Mouse (Mus musculus): Measurements from ENCODE around the gene 1520401A03Rik. TPM values are rescaled to one million over a fixed set of nuclear protein-coding genes. Genes with fewer than 3 reads are reported as not detected.

1520401A03Rik gene
- total RNA-seq, 2 experiments from 2014 or later: not detected

DNA sequence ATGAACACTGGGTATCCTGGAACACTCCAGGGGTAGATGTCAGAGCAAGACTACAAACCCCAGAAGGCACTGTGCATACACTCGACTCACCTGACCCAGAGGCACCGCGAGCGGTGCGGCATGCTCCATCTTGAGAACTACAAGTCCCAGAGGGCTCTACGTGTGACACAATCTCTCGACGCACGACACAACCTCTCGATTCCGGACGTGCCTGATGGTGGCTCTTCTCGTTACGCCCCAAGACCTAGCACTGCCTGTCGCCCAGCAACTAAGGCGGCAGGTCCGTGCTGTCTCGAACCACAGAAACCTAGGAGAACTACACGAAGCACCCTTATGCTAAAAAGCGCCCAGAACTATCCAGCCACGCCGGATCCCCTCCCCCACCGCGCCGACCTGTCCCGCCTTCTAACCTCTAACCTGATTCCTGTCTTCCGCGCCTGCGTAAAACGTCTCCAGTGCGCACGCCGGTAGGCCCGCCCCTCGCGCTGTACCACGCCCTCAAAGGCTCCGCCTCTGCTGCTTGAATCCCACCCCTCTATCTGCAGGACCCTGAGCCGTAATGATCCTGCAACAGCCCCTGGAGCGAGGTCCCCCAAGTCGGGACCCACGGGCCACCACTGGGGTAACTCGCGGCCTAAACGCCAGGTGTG lies 49.0 kb downstream of the 1520401A03Rik start, which contains the start of the genes Hcfc1r1 and Thoc6:
Gene Hcfc1r1, plus strand, starts transcription at position 173 of the 650 bp plus-strand sequence.
Gene Thoc6, minus strand, starts transcription at position 459 of the 650 bp plus-strand sequence.
- Histone ChIP-seq H3K27ac (peak within 1 kb of the TSS; percentile 93), H3K4me3 (peak within 1 kb of the TSS; percentile 78)
- DNase-seq: peak; percentile 94
- no peak for TF ChIP-seq CTCF (IDR thresholded peaks at IDR 0.05)
- intact Hi-C loops (cut with DNase I): loop anchor here (5.0 kb wide), 1 partner anchor 121 kb away; no protein-coding TSS in a partner anchor

DNA sequence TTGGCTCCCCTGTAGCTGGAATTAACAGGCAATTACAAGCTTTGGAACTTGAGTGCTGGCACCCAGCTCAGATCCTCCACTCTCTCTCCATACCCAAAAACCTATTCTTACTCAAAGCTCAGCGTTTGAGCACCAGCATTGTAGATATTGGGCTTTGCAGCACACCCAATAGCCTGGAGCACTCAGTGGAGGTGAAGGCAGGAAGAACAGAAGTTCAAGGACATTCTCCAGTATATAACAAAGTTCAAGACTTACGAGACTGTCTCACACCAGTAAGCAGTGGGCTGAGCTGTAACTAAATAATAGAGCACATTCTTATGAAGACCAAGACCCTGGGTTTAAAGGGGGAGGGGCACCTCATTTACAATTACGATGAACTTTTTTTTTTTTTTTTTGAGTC lies 49.8 kb downstream of the 1520401A03Rik start:
- DNase-seq: no peak
- H3K27ac ChIP-seq: peak overlapping the region; percentile 93
- TF ChIP-seq CTCF (IDR thresholded peaks at IDR 0.05): no peak
- intact Hi-C loops (cut with DNase I): loop anchor here (5.0 kb wide), 1 partner anchor 120 kb away; no protein-coding TSS in a partner anchor
- peak overlapping the region; percentile 78 for H3K4me3 ChIP-seq

DNA sequence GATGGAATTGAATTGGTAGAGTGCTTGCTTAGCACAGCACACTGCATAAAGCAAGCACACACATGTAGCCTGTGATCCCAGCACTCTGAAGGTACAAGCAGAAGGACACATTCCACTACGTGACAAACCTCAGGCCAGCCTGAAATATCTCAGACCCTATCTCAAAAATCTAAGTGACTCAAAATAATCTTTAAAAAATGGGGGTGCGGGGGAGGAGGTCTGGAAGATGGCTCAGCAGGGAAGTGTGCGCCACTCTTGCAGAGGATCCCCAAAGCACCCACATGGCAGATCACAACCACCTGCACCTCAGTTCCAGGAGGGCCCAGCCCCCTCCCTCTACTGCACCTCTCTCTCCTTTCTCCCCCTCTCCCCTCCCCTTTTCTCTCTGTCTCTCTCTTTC lies 51.1 kb downstream of the 1520401A03Rik start:
- no peak for TF ChIP-seq CTCF (IDR thresholded peaks at IDR 0.05)
- Histone ChIP-seq H3K4me3 (no peak overlapping the region), H3K27ac (no peak overlapping the region)
- DNase-seq: no peak
- intact Hi-C loops (cut with DNase I): loop anchor here (5.0 kb wide), 1 partner anchor 119 kb away; no protein-coding TSS in a partner anchor

DNA sequence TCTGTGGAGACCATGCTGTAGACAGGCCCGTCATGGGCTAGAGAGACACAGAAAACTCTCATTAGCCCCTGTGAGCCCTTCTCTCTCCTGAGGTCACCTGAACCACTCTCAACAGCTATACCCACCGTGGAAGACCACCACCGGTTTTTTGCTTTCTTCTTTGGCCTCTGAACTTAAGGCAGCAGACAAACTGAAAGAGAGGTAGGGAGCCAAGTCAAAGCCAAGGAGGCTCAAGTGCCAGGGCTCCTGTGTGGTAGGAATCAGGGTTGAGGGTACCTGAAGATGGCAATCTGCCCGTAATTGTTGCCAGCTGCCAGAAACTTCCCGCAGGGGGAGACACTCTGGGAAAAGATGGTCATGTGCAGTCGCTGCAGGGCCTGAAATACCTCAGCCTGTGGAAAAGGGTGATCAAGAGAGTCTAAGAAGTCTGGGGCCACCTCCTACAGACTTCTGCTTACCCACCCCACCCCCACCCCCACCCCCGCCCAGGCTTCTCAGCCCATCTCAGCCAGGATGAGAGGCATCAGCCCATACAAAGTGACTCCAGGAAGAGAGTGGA lies 52.0 kb downstream of the 1520401A03Rik start:
- no peak overlapping the region for H3K4me3 ChIP-seq
- H3K27ac ChIP-seq: no peak overlapping the region
- TF ChIP-seq CTCF (IDR thresholded peaks at IDR 0.05): no peak
- no peak for DNase-seq
- intact Hi-C loops (cut with DNase I): loop anchor here (5.0 kb wide), 1 partner anchor 118 kb away; no protein-coding TSS in a partner anchor

DNA sequence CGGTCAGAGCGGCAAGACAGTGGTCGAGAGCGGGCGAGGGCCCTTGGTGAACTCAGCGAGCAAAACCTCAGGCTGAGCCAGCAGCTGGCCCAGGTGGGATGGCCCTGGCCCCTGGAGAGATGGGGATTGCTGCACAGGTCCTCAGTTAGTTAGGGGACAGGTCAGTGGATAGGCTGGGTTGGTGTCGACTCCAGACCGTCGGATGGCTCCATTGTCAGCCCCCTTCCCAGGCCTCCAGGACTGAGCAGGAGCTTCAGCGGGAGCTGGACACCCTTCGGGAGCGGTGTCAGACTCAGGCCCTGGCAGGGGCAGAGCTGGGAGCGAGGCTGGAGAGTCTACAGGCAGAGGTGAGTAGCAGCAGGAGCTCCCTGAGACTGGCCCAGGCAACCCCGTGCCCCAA lies 57.1 kb downstream of the 1520401A03Rik start:
- Histone ChIP-seq H3K4me3 (no peak overlapping the region), H3K27ac (no peak overlapping the region)
- intact Hi-C loops (cut with DNase I): no loop called here
- no peak for DNase-seq
- TF ChIP-seq CTCF (IDR thresholded peaks at IDR 0.05): no peak

DNA sequence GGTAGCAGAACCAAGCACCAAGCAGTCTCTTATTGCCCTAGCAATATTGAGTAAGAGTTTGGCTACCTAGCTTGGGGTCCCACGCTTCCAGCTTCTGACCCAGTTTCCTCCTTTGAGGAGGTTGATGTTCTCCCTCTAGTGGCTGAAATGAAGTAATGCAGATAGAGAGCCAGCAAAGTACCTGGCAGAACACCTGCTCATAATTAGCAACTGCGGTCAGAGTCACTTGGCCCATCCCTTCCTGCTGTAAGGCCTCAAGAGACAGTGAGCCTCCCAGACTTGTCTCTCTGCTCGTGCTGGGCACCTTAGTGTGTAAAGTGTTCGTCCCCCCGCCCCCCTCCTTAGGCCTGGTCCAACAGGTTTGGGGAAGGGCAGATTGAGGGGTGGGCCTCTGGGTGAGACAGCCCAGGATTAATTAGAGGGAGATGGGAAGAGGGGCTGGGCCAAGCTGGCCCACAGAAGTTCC lies 58.0 kb downstream of the 1520401A03Rik start:
- Histone ChIP-seq H3K4me3 (no peak overlapping the region), H3K27ac (no peak overlapping the region)
- intact Hi-C loops (cut with DNase I): no loop called here
- TF ChIP-seq CTCF (IDR thresholded peaks at IDR 0.05): peak; percentile 77
- no peak for DNase-seq

DNA sequence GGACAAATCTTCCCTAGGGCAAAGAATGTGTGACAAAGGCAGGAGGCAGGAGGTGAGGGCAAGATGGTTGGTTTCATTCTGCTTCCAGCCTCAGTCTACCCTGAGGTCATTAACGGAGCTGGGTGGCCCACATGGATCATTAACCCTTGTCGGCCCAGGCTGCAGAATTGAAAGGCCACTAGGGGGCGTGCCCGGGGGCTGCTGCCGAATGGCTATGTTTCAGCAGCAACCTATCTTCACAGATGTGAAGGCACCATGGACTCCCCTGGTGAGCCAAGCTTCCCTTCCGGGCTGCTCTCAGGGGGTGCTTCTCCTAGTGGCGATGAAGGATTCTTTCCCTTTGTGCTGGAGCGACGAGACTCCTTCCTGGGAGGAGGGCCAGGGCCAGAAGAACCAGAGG lies 61.1 kb downstream of the 1520401A03Rik start:
- TF ChIP-seq CTCF (IDR thresholded peaks at IDR 0.05): peak; percentile 60
- Histone ChIP-seq H3K27ac (no peak overlapping the region), H3K4me3 (no peak overlapping the region)
- no peak for DNase-seq
- intact Hi-C loops (cut with DNase I): loop anchor here (2.0 kb wide), 1 partner anchor 45 kb away; no protein-coding TSS in a partner anchor

DNA sequence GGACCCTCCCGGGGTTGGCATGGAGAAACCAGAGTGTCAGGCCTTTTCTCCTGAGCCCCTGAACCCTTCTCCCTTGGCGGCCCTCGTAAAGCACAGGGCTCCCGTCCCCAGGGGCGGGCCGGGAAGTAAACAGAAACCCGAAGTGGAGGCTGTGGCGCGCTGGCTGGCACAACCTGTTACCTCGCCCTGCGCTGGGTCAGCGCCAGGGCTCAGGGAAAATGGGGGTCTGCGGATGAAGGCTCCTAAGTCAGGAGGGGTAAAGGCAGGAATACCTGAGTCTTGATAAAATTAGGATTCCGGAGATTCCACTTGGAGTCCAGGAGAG lies 61.7 kb downstream of the 1520401A03Rik start:
- H3K4me3 ChIP-seq: peak overlapping the region; percentile 28
- DNase-seq: no peak
- intact Hi-C loops (cut with DNase I): loop anchor here (2.0 kb wide), 1 partner anchor 46 kb away; no protein-coding TSS in a partner anchor

DNA sequence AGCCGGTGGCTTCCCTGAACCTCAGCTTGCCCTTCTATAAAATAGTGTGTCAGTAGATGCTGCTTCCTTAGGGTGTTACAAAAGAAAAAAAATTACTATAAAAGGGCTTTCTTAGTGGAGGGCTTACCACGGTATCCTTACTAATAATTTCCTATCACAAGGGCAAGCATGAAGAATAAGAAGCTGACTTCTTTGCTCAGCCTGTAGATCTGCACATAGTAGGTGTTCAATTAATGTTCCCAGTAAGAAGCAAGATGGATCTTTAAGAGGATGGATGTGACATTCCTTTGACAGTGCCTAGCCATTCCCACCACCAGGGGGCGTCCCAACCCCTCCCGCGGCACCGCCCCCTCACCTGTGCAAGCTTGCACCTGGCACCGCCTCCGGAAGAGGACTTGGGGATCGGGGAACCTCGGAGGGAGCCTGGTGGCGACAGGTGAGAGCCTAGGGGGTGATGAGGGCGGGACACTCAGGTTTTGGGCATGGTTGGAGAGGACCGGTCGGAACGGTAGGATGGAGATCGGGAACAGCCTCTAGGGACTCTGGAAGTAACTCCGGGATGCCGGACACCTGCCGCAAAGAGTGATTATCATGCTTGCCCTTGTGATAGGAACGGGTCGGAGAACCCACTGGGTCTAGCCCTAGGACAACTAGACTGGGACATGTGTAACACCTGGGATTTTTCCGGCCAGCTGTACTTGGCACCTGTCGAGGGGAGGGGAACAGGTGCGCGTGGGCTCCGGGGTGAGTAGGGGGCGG lies 62.3 kb downstream of the 1520401A03Rik start, which contains the start of gene Bicdl2:
Gene Bicdl2, plus strand, starts transcription at position 390 of the 759 bp plus-strand sequence.
- intact Hi-C loops (cut with DNase I): loop anchor here (2.0 kb wide), 1 partner anchor 47 kb away; no protein-coding TSS in a partner anchor
- TF ChIP-seq CTCF (IDR thresholded peaks at IDR 0.05): peak; percentile 82
- DNase-seq: peak; percentile 54
- H3K4me3 ChIP-seq: peak within 1 kb of the TSS; percentile 28
- no peak within 1 kb of the TSS for H3K27ac ChIP-seq

More for the DNA sequence above, 61.7 kb downstream of the 1520401A03Rik start:
- no peak overlapping the region for H3K27ac ChIP-seq
- TF ChIP-seq CTCF (IDR thresholded peaks at IDR 0.05): no peak

DNA sequence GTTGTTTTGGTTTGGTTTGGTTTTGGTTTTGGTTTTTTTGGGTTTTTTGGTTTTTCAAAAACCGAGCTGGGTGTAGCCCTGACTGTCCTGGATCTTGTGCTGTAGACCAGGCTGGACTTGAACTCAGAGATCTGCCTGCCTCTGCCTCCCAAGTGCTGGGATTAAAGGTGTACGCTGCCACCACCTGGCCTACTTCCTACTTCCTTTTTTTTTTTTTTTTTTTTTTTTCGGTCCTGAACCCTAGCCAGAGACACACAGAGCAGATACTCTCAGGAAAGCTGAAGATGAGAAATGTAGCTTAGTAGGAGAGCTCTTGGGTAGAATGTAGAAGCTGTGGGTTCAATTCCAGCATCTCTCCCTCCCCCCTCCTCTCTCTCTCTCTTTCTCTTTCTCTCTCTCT lies 64.1 kb downstream of the 1520401A03Rik start:
- no peak overlapping the region for H3K27ac ChIP-seq
- H3K4me3 ChIP-seq: no peak overlapping the region
- intact Hi-C loops (cut with DNase I): no loop called here
- no peak for DNase-seq
- no peak for TF ChIP-seq CTCF (IDR thresholded peaks at IDR 0.05)

Other genes with a start within 250 kb of the 1520401A03Rik start
- not detected for gene Vmn2r117, start 243.1 kb downstream of the 1520401A03Rik start, total RNA-seq (2021)
- gene Zfp213, start 158.5 kb downstream of the 1520401A03Rik start, total RNA-seq (2021): 1 to 10 TPM; 2.0 to 3.3 TPM
- gene Zfp13, start 123.3 kb downstream of the 1520401A03Rik start, total RNA-seq (2021): 1 to 10 TPM; 1.5 to 2.1 TPM
- gene Zscan10, start 121.9 kb downstream of the 1520401A03Rik start, total RNA-seq (2021): not detected
- under 1 TPM in 1 of 2 experiments, not detected in 1; 0.06 TPM for gene Mmp25, start 77.5 kb downstream of the 1520401A03Rik start, total RNA-seq (2021)
- gene Bicdl2, start 62.3 kb downstream of the 1520401A03Rik start, total RNA-seq (2021): not detected
- gene Hcfc1r1, start 49.2 kb downstream of the 1520401A03Rik start, total RNA-seq (2021): 100 to 1,000 TPM; 112 to 137 TPM
- gene Thoc6, start 48.9 kb downstream of the 1520401A03Rik start, total RNA-seq (2021): 1 to 10 TPM; 6.3 to 8.8 TPM
- gene Tnfrsf12a, start 45.3 kb downstream of the 1520401A03Rik start, total RNA-seq (2021): 10 to 100 TPM; 19.5 to 27.5 TPM
- gene Cldn6, start 43.5 kb downstream of the 1520401A03Rik start, total RNA-seq (2021): not detected
- gene Cldn9, start 38.8 kb downstream of the 1520401A03Rik start, total RNA-seq (2021): under 1 TPM; 0.15 to 0.17 TPM
- under 1 TPM; 0.53 to 0.64 TPM for gene Pkmyt1, start 3.6 kb upstream of the 1520401A03Rik start, total RNA-seq (2021)
- gene Paqr4, start 18.1 kb upstream of the 1520401A03Rik start, total RNA-seq (2021): 1 to 10 TPM; 2.7 to 4.0 TPM
- gene Kremen2, start 23.1 kb upstream of the 1520401A03Rik start, total RNA-seq (2021): not detected
- gene Flywch1, start 48.8 kb upstream of the 1520401A03Rik start, total RNA-seq (2021): 10 to 100 TPM; 43.3 to 50.4 TPM
- gene Flywch2, start 63.3 kb upstream of the 1520401A03Rik start, total RNA-seq (2021): under 1 TPM; 0.47 to 0.51 TPM
- gene Srrm2, start 67.7 kb upstream of the 1520401A03Rik start, total RNA-seq (2021): 100 to 1,000 TPM; 178 to 227 TPM
- 100 to 1,000 TPM; 296 to 351 TPM for gene Elob, start 106.4 kb upstream of the 1520401A03Rik start, total RNA-seq (2021)
- gene Prss33, start 113.3 kb upstream of the 1520401A03Rik start, total RNA-seq (2021): not detected
- gene Prss32, start 121.1 kb upstream of the 1520401A03Rik start, total RNA-seq (2021): not detected
- gene Prss41, start 121.4 kb upstream of the 1520401A03Rik start, total RNA-seq (2021): not detected
- gene Prss21, start 145.3 kb upstream of the 1520401A03Rik start, total RNA-seq (2021): not detected
- not detected for gene Dcpp1, start 158.1 kb upstream of the 1520401A03Rik start, total RNA-seq (2021)
- gene Dcpp2, start 158.1 kb upstream of the 1520401A03Rik start, total RNA-seq (2021): not detected
- gene Dcpp3, start 194.7 kb upstream of the 1520401A03Rik start, total RNA-seq (2021): not detected
- not detected for gene Sbp, start 218.9 kb upstream of the 1520401A03Rik start, total RNA-seq (2021)
- gene Sbpl, start 232.5 kb upstream of the 1520401A03Rik start, total RNA-seq (2021): not detected